Mouse (Mus musculus): ENCODE results near the gene Txnrd1. TPM values are rescaled to one million over a fixed set of nuclear protein-coding genes. Genes with fewer than 3 reads are reported as not detected.
A peak's percentile ranks its signal among the peaks of the same experiment; 100 is the strongest.

The Txnrd1 gene
- total and polyA plus RNA-seq, 2 experiments from 2014 or later, result 30.4 to 35.0 TPM

- DNase-seq (ENCODE audit: low spot score), result no peak
- H3K9me3 ChIP-seq (replicated peaks; ENCODE audit: control insufficient read depth, low read length), result no peaks in the 10 kb centered on the region
- H3K36me3 ChIP-seq (replicated peaks; ENCODE audit: control insufficient read depth, insufficient read depth, low read length), result peaks cover 30% of the 10 kb centered on the region
- H3K27ac ChIP-seq (ENCODE audit: low read depth), result no peak overlapping the region
- H3K4me1 ChIP-seq (ENCODE audit: control insufficient read depth, insufficient read depth), result 0 out of 2 replicates have a peak, but pooled peaks cover 5% of the 10 kb centered on the region
- no peak for ATAC-seq (ENCODE audit: insufficient read depth, low read depth)
- no peak overlapping the region for H3K4me3 ChIP-seq (ENCODE audit: low read depth, low read length)
- H3K4me2 ChIP-seq (ENCODE audit: low read depth, low read length), result no peak overlapping the region
- WGBS, result 85% methylated on average over 18 of the region's 18 CpGs
- no peaks in the 10 kb centered on the region for H3K27me3 ChIP-seq (ENCODE audit: control insufficient read depth, insufficient read depth, low read length)
- TF ChIP-seq EP300 (IDR thresholded peaks at IDR 0.05; ENCODE audit: low read depth) (no peak), CTCF (IDR thresholded peaks at IDR 0.05; ENCODE audit: low read depth) (no peak)
- H3K9ac ChIP-seq (replicated peaks; ENCODE audit: low read depth, low read length), result no peak overlapping the region
Measured at GRCm38 (mm10) chr10:82866832-82867231, 33.1 kb downstream of the Txnrd1 start.

DNA sequence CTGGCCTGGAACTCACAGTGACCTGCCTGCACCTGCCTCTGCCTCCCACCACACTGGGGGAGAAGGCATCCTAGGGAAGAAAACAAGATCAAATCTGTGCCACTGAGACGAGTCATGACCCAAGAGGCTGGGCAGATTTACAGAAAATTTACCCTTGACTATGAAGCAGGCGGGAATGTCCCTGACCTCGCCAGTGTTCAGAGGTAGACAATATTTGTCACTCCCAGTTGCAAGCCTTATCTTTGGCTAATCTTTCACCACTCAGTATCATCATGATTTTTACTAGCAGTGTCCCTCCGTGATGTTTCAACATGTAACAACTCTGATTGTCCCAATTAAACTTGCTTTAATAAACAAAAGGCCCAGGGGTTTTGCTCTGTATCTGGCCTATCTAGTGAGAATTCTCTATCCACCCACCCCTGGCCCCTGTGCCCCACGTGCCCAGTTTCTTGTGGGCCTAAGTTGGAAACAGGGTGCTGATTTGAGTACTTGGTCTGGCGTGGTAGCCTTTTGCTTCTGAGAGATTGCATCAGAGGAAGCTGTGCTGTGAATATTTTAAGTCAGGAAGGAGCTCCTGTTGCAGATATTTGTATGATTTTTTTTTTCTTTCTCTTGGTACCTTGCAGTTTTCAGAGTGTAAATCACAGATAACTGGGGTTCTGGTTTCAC lies 34.8 kb downstream of the Txnrd1 start:
- no peak overlapping the region for H3K4me3 ChIP-seq (ENCODE audit: low read depth, low read length)
- no peaks in the 10 kb centered on the region for H3K27me3 ChIP-seq (ENCODE audit: control insufficient read depth, insufficient read depth, low read length)
- 70% methylated on average over 6 of the region's 6 CpGs for WGBS
- H3K27ac ChIP-seq (ENCODE audit: low read depth), result no peak overlapping the region
- no peak overlapping the region for H3K4me2 ChIP-seq (ENCODE audit: low read depth, low read length)
- peaks cover 35% of the 10 kb centered on the region for H3K36me3 ChIP-seq (replicated peaks; ENCODE audit: control insufficient read depth, insufficient read depth, low read length)
- ATAC-seq (ENCODE audit: insufficient read depth, low read depth) (no peak), DNase-seq (ENCODE audit: low spot score) (no peak)
- H3K4me1 ChIP-seq (ENCODE audit: control insufficient read depth, insufficient read depth), result peaks cover 3% of the 10 kb centered on the region; the same call in 1 of the 2 replicates
- TF ChIP-seq CTCF (IDR thresholded peaks at IDR 0.05; ENCODE audit: low read depth) (no peak), EP300 (IDR thresholded peaks at IDR 0.05; ENCODE audit: low read depth) (no peak)
- no peak overlapping the region for H3K9ac ChIP-seq (replicated peaks; ENCODE audit: low read depth, low read length)
- no peaks in the 10 kb centered on the region for H3K9me3 ChIP-seq (replicated peaks; ENCODE audit: control insufficient read depth, low read length)

DNA sequence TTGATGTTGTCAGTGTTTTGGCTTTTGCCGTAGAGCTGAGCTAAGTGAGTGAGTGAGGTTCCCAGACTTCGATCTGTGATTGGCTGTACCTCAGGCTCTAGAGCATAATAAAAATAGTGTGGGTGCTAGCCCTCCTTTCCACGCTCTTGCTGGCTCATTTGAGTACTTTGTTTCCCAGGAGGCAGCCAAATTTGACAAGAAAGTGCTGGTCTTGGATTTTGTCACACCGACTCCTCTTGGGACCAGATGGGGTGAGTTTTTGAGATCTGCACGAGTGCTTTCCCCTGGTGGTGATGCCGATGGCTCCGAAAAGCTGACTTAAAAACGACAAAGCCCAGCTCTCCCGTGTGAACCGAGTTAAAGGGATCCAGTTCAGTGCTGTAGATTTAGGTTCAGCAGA lies 41.7 kb downstream of the Txnrd1 start:
- H3K36me3 ChIP-seq (replicated peaks; ENCODE audit: control insufficient read depth, insufficient read depth, low read length), result peaks cover 68% of the 10 kb centered on the region
- no peak overlapping the region for H3K4me2 ChIP-seq (ENCODE audit: low read depth, low read length)
- no peak overlapping the region for H3K9ac ChIP-seq (replicated peaks; ENCODE audit: low read depth, low read length)
- TF ChIP-seq CTCF (IDR thresholded peaks at IDR 0.05; ENCODE audit: low read depth), result no peak
- no peak for DNase-seq (ENCODE audit: low spot score)
- WGBS, result 86% methylated on average over 10 of the region's 10 CpGs
- H3K4me3 ChIP-seq (ENCODE audit: low read depth, low read length), result no peak overlapping the region
- H3K9me3 ChIP-seq (replicated peaks; ENCODE audit: control insufficient read depth, low read length), result no peaks in the 10 kb centered on the region
- no peak overlapping the region for H3K27ac ChIP-seq (ENCODE audit: low read depth)
- ATAC-seq (ENCODE audit: insufficient read depth, low read depth), result no peak
- peaks cover 3% of the 10 kb centered on the region; the same call in 1 of the 2 replicates for H3K4me1 ChIP-seq (ENCODE audit: control insufficient read depth, insufficient read depth)
- H3K27me3 ChIP-seq (ENCODE audit: control insufficient read depth, insufficient read depth, low read length), result no peaks in the 10 kb centered on the region

GRCm38 (mm10) chr10:82876076-82876796 lies 42.5 kb downstream of the Txnrd1 start:
- no peak overlapping the region for H3K9ac ChIP-seq (replicated peaks; ENCODE audit: low read depth, low read length)
- H3K4me3 ChIP-seq (ENCODE audit: low read depth, low read length), result no peak overlapping the region
- ATAC-seq (ENCODE audit: insufficient read depth, low read depth) (peak; percentile 75), DNase-seq (ENCODE audit: low spot score) (peak; percentile 27)
- TF ChIP-seq EP300 (IDR thresholded peaks at IDR 0.05; ENCODE audit: low read depth) (no peak), CTCF (IDR thresholded peaks at IDR 0.05; ENCODE audit: low read depth) (peak; percentile 50)
- no peak overlapping the region for H3K4me2 ChIP-seq (ENCODE audit: low read depth, low read length)
- WGBS, result 53% methylated on average over 16 of the region's 16 CpGs
- H3K36me3 ChIP-seq (replicated peaks; ENCODE audit: control insufficient read depth, insufficient read depth, low read length), result peaks cover 74% of the 10 kb centered on the region
- no peaks in the 10 kb centered on the region for H3K27me3 ChIP-seq (ENCODE audit: control insufficient read depth, insufficient read depth, low read length)
- H3K4me1 ChIP-seq (ENCODE audit: control insufficient read depth, insufficient read depth), result peaks cover 3% of the 10 kb centered on the region; the same call in 1 of the 2 replicates
- no peaks in the 10 kb centered on the region for H3K9me3 ChIP-seq (replicated peaks; ENCODE audit: control insufficient read depth, low read length)
- no peak overlapping the region for H3K27ac ChIP-seq (ENCODE audit: low read depth)

GRCm38 (mm10) chr10:82887354-82887753 lies 53.6 kb downstream of the Txnrd1 start:
- Histone ChIP-seq H3K4me2 (ENCODE audit: low read depth, low read length) (no peak overlapping the region), H3K27ac (ENCODE audit: low read depth) (no peak overlapping the region), H3K9ac (replicated peaks; ENCODE audit: low read depth, low read length) (no peak overlapping the region), H3K36me3 (replicated peaks; ENCODE audit: control insufficient read depth, insufficient read depth, low read length) (peaks cover 63% of the 10 kb centered on the region), H3K9me3 (replicated peaks; ENCODE audit: control insufficient read depth, low read length) (no peaks in the 10 kb centered on the region), H3K4me3 (ENCODE audit: low read depth, low read length) (no peak overlapping the region), H3K4me1 (ENCODE audit: control insufficient read depth, insufficient read depth) (no peaks in the 10 kb centered on the region), H3K27me3 (ENCODE audit: control insufficient read depth, insufficient read depth, low read length) (no peaks in the 10 kb centered on the region)
- DNase-seq (ENCODE audit: low spot score) (no peak), ATAC-seq (ENCODE audit: insufficient read depth, low read depth) (no peak)
- 86% methylated on average over 6 of the region's 6 CpGs for WGBS
- TF ChIP-seq EP300 (IDR thresholded peaks at IDR 0.05; ENCODE audit: low read depth) (no peak), CTCF (IDR thresholded peaks at IDR 0.05; ENCODE audit: low read depth) (no peak)

Measured in heart, postnatal 0 days (tissue).